Mouse (Mus musculus) thymus, adult 2 months (tissue): ENCODE measurements at regions not wholly inside any gene's neighbourhood (a gene's known extent, or its start where the extent isn't known, plus 50 kb on each side); places are given as distances from the start of the nearest gene placed in this dataset.
A peak's percentile ranks its signal among the peaks of the same experiment; 100 is the strongest.

ENCODE experiments used
- CTCF ChIP-seq: fragments of 200-500 bp; IDR thresholded peaks from 2 replicates; pipeline ENCODE4 v1.5.1; 2012; ENCODE audit warnings: mild to moderate bottlenecking, control low read depth, low read length, moderate library complexity, borderline replicate concordance; ENCODE audit not compliant: control insufficient read depth, poor library complexity, insufficient read depth; ENCODE audit errors: extremely low read depth
- POLR2A ChIP-seq: fragments of 200-500 bp; IDR thresholded peaks from 2 replicates; pipeline ENCODE4 v1.6.1; 2012; ENCODE audit warnings: mild to moderate bottlenecking, low read length, control low read depth, moderate library complexity; ENCODE audit not compliant: control insufficient read depth, poor library complexity, insufficient read depth; ENCODE audit errors: extremely low read depth

DNA sequence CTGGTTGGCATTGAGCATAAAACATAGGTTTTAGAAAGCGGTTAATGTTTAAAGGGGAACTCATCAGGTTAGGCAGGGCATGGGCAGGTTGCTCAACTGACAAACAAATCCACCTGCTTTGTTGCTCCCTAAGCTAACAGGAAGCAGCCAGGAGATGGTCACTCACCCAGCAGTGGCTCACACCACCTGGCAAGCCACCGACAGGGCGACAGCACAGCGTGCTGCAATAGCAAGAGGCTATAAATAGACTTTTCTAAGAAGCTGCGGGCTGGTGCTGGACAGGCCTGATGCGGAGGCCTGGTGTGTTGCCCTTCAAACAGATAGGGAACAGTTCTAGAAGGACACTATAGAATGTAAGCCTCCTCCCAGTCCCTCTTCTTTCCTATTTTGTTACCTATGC lies 559.3 kb upstream of the Gm19410 start:
- 0 out of 2 replicates have a peak, but pooled peaks have one; percentile 9 for TF ChIP-seq POLR2A
- no peak for TF ChIP-seq CTCF
